Mouse (Mus musculus) monocyte, adult 5-6 weeks (primary cell): ENCODE data around the gene Ppp1r12c. TPM values are rescaled to one million over a fixed set of nuclear protein-coding genes. Genes with fewer than 3 reads are reported as not detected.
A peak's percentile ranks its signal among the peaks of the same experiment; 100 is the strongest.

Source experiments
- ATAC-seq: fragments of 153-309, 156-312 bp; replicated peaks from 2 replicates; pipeline ENCODE4 v1.8.0; 2017; ENCODE audit warnings: mild to moderate bottlenecking; ENCODE audit not compliant: low TSS enrichment, insufficient number of reproducible peaks, severe bottlenecking, poor library complexity, low FRiP score
- total RNA-seq: library from RNA; stranded (forward); fragments of 200-1000, 200-491, 200-594 nt; gene quantifications from 3 replicates; pipeline ENCODE4 v1.2.3, GENCODE M21; 2017

Ppp1r12c gene
- total RNA-seq, 1 experiment from 2014 or later: 296 TPM

DNA sequence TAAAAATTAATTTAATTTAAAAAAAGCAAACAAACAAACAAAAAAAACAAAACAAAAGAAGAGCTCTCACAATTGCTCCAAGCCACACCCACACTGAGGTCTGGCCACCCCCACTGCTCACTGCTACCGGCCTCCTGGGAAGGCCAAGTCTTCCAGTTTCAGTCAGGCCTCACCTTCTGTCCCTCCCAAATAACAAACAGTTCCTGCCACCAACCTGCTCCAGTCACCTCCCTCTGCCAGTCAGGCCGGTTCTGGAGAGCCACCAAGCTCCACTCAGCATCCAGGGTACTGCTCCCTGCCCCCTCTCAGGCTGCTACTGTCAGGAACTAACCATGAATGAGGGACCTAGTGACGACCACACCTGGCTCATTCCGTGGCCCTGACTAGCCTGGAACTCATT is 48.8 kb downstream of the Ppp1r12c start:
- ATAC-seq: no peak

DNA sequence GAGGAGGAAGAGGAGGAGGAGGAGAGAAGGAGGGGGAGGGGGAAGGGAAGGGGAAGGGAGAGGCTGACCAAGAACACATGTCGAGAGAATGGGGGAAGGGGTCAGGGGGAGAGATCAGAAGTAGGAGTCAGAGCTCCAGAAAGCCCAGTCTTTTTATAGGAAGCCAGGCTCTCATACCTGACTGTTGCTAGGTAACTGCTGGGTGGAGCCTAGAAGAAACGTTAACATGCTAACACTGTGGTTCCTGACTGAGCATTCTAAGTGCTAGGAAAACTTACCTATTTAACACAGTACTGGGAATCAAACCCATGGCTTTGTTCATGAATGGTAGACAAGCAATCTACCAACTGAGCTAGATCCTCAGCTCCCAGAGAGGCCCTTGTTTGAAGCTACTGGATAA is 52.3 kb downstream of the Ppp1r12c start:
- no peak for ATAC-seq

GRCm38 (mm10) chr7:4448439-4448838 is 53.0 kb downstream of the Ppp1r12c start:
- ATAC-seq: no peak

DNA sequence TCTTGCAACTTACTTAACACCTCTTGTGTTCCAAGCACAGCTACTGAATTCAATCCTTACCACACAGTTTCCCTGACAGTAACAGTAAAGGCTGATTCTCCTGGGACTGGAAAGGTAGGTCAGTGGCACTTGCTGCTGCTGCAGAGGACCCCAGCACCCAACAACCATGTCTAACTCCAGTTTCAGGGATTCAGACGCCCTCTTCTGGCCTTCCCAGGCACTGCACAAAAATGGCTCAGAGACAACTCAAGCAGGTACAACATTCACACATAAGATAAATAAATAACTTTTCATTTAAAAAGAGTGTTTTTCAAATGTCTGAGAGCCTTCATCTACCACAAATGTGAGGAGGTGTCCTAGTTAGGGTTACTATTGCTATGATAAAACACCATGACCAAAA is 54.3 kb downstream of the Ppp1r12c start:
- ATAC-seq: no peak

GRCm38 (mm10) chr7:4445216-4445791 is 56.2 kb downstream of the Ppp1r12c start, which contains the start of gene Rdh13:
Gene Rdh13 (minus strand): TSS chr7:4445649.
- ATAC-seq: peak; percentile 93

GRCm38 (mm10) chr7:4440549-4440948 is 60.9 kb downstream of the Ppp1r12c start:
- no peak for ATAC-seq

- ATAC-seq: no peak
Observed at GRCm38 (mm10) chr7:4437721-4438120, 63.8 kb downstream of the Ppp1r12c start.

DNA sequence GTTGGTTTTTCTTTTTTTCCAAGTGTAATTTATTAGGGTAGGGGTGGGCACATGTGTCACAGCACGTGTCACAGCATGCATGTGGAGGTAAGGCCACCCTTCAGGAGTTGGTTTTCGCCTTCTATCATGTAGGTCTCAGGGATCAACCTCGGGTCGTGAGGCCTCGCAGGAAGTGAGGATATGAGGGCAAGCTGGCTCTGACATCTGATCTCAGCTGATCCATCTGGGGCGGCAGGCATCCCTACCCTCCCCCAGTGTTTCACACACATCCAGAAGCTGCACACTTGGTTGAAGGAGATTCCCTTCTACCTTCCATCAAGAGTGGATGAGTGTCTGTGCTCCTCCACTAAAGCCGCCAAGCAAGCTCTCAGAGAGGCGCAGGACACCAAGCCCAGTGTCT is 69.5 kb downstream of the Ppp1r12c start:
- ATAC-seq: no peak

DNA sequence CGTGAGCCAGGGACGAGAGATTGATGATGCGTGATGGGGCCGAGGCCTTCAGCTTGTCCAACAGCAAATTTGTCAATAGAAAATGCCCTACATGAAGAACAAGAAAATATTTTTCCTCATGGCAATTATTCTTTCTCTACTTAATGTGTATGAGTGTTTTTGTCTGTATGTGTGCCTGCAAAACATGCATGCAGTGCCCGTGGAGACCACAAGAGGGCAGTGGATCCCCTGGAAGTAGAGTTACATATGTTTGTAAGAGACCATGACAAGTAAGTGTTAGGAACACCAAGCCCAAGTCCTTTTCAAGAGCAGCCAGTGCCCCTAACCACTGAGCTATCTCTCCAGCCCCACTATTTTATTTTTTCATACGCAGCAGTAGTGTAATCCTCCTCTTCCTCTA is 69.9 kb downstream of the Ppp1r12c start:
- ATAC-seq: no peak

Other genes with a start within 250 kb of the Ppp1r12c start
- gene Ncr1, start 164.0 kb downstream of the Ppp1r12c start, total RNA-seq: 398 to 1,289 TPM (median 424 TPM) in 3 replicates
- 0.32 to 14.1 TPM (median 1.8 TPM) in 3 replicates for gene Gp6, start 103.9 kb downstream of the Ppp1r12c start, total RNA-seq
- gene Rdh13, start 56.0 kb downstream of the Ppp1r12c start, total RNA-seq: 2.8 to 5.5 TPM (median 5.2 TPM) in 3 replicates
- gene Eps8l1, start 41.0 kb downstream of the Ppp1r12c start, total RNA-seq: 15.0 to 52.1 TPM (median 27.4 TPM) in 3 replicates
- not detected in 3 replicates for gene Tnnt1, start 14.7 kb upstream of the Ppp1r12c start, total RNA-seq
- 6.1 to 6.3 TPM in 2 of 3 replicates, not detected in the other for gene Tnni3, start 22.5 kb upstream of the Ppp1r12c start, total RNA-seq
- gene Dnaaf3, start 30.8 kb upstream of the Ppp1r12c start, total RNA-seq: 0.85 to 2.0 TPM (median 1.8 TPM) in 3 replicates
- not detected in 3 replicates for gene Syt5, start 45.9 kb upstream of the Ppp1r12c start, total RNA-seq
- gene Ptprh, start 102.4 kb upstream of the Ppp1r12c start, total RNA-seq: 0.39 TPM in 1 of 3 replicates, not detected in the others
- 18.1 to 27.9 TPM (median 21.7 TPM) in 3 replicates for gene Tmem86b, start 129.7 kb upstream of the Ppp1r12c start, total RNA-seq
- gene Ppp6r1, start 157.3 kb upstream of the Ppp1r12c start, total RNA-seq: 101 to 191 TPM (median 127 TPM) in 3 replicates
- 12.9 to 47.3 TPM (median 16.6 TPM) in 3 replicates for gene Hspbp1, start 183.4 kb upstream of the Ppp1r12c start, total RNA-seq
- not detected in 3 replicates for gene Brsk1, start 188.9 kb upstream of the Ppp1r12c start, total RNA-seq
- gene Tmem150b, start 223.6 kb upstream of the Ppp1r12c start, total RNA-seq: 5.6 to 6.8 TPM (median 6.4 TPM) in 3 replicates
- 25.1 to 60.4 TPM (median 38.0 TPM) in 3 replicates for gene Kmt5c, start 238.4 kb upstream of the Ppp1r12c start, total RNA-seq